Mouse (Mus musculus) spleen, adult 2 months (tissue): ENCODE data around the gene Car5a.

ENCODE experiments used
- CTCF ChIP-seq: fragments of 200-500 bp; IDR thresholded peaks from 2 replicates; pipeline ENCODE4 v1.5.1; 2011; ENCODE audit warnings: mild to moderate bottlenecking, inconsistent platforms; ENCODE audit not compliant: insufficient read depth, insufficient read length, insufficient replicate concordance; ENCODE audit errors: extremely low read depth
- POLR2A ChIP-seq: fragments of 200-500 bp; IDR thresholded peaks from 2 replicates; pipeline ENCODE4 v1.6.1; 2011; ENCODE audit warnings: low read depth, low read length, inconsistent platforms

DNA sequence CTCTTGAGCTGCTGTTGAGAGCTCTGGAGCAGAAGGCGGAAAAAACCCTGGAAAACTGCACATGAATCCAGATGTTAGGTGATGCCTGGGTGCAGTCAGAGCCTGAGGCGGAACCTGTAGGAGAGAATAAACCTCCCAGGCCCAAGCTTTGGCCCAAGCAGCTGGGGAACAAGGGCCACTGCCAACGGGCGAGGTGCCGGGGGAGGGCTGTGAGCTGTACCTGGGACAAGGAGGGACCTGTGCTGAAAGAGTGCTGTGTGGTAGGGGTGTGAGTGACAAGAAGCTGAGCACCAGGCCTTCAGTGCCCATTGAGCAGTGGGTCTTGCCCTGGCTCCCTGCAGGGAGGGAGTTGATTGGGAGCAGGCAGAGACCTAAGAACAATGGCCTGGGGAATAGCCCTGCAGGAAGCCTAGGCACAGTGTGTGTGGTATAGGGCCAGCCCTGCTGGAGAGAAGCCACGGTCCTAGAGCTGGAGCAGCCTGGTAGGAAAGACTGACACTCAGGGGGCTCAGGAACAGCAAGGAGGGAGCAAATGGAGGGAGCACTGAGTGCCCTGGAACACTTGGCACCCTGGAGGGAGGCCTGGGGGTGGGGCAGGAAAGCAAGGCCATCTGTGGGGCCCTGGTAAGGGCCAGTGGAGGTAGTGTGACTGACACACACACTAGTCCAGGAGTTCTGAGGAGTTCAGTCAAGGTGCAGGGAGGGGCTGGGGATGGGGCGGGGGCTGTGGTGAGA lies 22.2 kb upstream of the Car5a start:
- TF ChIP-seq CTCF, result no peak
- TF ChIP-seq POLR2A, result no peak
